In the genomic region with DNA sequence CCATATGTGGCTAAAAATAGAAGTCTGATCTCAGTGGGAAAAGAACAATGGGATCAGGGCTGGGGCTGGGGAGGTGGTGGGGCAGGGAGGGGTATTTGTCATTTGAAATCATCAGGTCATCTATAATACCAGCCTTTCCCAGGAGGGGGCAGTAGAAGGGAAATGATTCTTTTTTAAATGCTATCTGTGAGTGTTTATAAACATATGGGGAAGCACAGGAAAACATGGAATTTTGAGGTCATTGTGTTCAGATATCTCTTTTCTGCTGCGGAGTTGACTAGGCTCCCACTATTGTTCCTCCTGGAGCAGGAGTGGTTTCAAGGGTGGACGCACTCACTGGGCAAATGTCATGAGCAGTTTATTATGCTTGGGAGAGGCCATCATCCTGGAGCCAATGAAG, we compare ENCODE assay signal across 11 mouse cellular contexts. TPM values are rescaled to one million over a fixed set of nuclear protein-coding genes. Genes with fewer than 3 reads are reported as not detected.
DNase-seq lines count a peak whose midpoint lies in the region; ATAC-seq lines count a peak whose summit lies in the region.
"Had no signal": no experiment of that assay in that cellular context is flagged by ENCODE, and none has a peak within 500 bp of the region (broad histone marks: within the 10 kb centered on the region; RNA-seq: fewer than 3 reads in every experiment).

No protein-coding gene starts in this region.

- H3K4me3 ChIP-seq in kidney, embryonic 15.5 days (replicated peaks) = no peak overlapping the region
- H3K4me3 ChIP-seq: stomach, embryonic 15.5 days had no signal

- H3K4me1 ChIP-seq in kidney, embryonic 15.5 days = peaks cover 5% of the 10 kb centered on the region; the same call in 1 of the 2 replicates
- H3K4me1 ChIP-seq: stomach, embryonic 15.5 days had no signal

- H3K9ac ChIP-seq in kidney, embryonic 15.5 days = no peak overlapping the region
- H3K9ac ChIP-seq: stomach, embryonic 15.5 days had no signal

- DNase-seq in cerebellum, postnatal 14 days = peak; percentile 9 to 31
- DNase-seq in thymus, postnatal 14 days = peak; percentile 5
- no peak for DNase-seq in thymus, postnatal 25 days
- DNase-seq in naive thymus-derived CD4-positive, alpha-beta T cell, adult 2 months (ENCODE audit: low read depth) = peak; percentile 10
- DNase-seq in urinary bladder, postnatal 10 days (ENCODE audit: low spot score) = no peak
- no peak for DNase-seq in T-cell, adult 2 months (ENCODE audit: low spot score)

- no peaks in the 10 kb centered on the region for H3K27me3 ChIP-seq in kidney, embryonic 15.5 days
- H3K27me3 ChIP-seq: stomach, embryonic 15.5 days had no signal

- ATAC-seq in cerebellum, adult (ENCODE audit: insufficient number of reproducible peaks, low FRiP score, low TSS enrichment) = no peak
- peak; percentile 54 for ATAC-seq in kidney, embryonic 15.5 days (replicated peaks; ENCODE audit: low FRiP score)

- H3K36me3 ChIP-seq in kidney, embryonic 15.5 days = 0 out of 2 replicates have a peak, but pooled peaks cover 7% of the 10 kb centered on the region
- H3K36me3 ChIP-seq: G1E; stomach, embryonic 15.5 days had no signal

- H3K4me2 ChIP-seq in kidney, embryonic 15.5 days = no peak overlapping the region
- H3K4me2 ChIP-seq: stomach, embryonic 15.5 days had no signal

- 0 out of 2 replicates have a peak overlapping the region, but pooled peaks have one; percentile 3 for H3K27ac ChIP-seq in kidney, embryonic 15.5 days
- H3K27ac ChIP-seq: macrophage; stomach, embryonic 15.5 days had no signal

- H3K9me3 ChIP-seq in kidney, embryonic 15.5 days (replicated peaks) = no peaks in the 10 kb centered on the region
- H3K9me3 ChIP-seq: G1E; stomach, embryonic 15.5 days had no signal

- WGBS in kidney, embryonic 15.5 days = 28% methylated on average over 2 of the region's 2 CpGs

RNA-seq across cellular contexts. Expression of a gene that starts 55.3 kb away (rescaled TPM):
- 2.8 and 3.1 TPM in 2 replicates for polyA plus RNA-seq in kidney, embryonic 15.5 days (2015; fragmentation: Nextera tagmentation; extraction: Ambion mirVana)
- polyA plus RNA-seq: G1E had no signal

Comparison
In these comparisons a context has a peak if more than half of its experiments do, and no peak if none do; other contexts are left out.
1. DNase-seq: peak in cerebellum, postnatal 14 days (2 of 2), thymus, postnatal 14 days (single experiment) and naive thymus-derived CD4-positive, alpha-beta T cell, adult 2 months (single experiment); none in thymus, postnatal 25 days (single experiment), urinary bladder, postnatal 10 days (single experiment) and T-cell, adult 2 months (single experiment).